Mouse (Mus musculus): ENCODE results near the gene 4930516K23Rik. TPM values are rescaled to one million over a fixed set of nuclear protein-coding genes. Genes with fewer than 3 reads are reported as not detected.

4930516K23Rik gene
- polyA plus RNA-seq, 1 experiment from 2014 or later: not detected

GRCm38 (mm10) chr7:104017203-104017602, 44.0 kb downstream of the 4930516K23Rik start, which contains the start of gene Olfr639:
Olfr639 (minus strand) TSS chr7:104017303.
- TF ChIP-seq EP300 (IDR thresholded peaks at IDR 0.05; ENCODE audit: low read depth): no peak
- TF ChIP-seq CTCF (IDR thresholded peaks at IDR 0.05; ENCODE audit: low read depth): no peak
- H3K27me3 ChIP-seq (ENCODE audit: insufficient read depth, low read length): no peaks in the 10 kb centered on the region
- H3K4me1 ChIP-seq (ENCODE audit: insufficient read depth): no peaks in the 10 kb centered on the region
- H3K9me3 ChIP-seq (ENCODE audit: low read length): no peaks in the 10 kb centered on the region
- no peak for ATAC-seq
- no peak within 1 kb of the TSS for H3K9ac ChIP-seq (replicated peaks)
- H3K4me3 ChIP-seq (ENCODE audit: low read depth, low read length): no peak within 1 kb of the TSS
- no peaks in the 10 kb centered on the region for H3K36me3 ChIP-seq (replicated peaks; ENCODE audit: insufficient read depth, low read length)
- no peak within 1 kb of the TSS for H3K4me2 ChIP-seq (ENCODE audit: low read depth, low read length)
- DNase-seq: no peak
- H3K27ac ChIP-seq (ENCODE audit: low read depth): no peak within 1 kb of the TSS

Other genes starting within 250 kb of the 4930516K23Rik start
- 16,738 and 17,184 TPM in 2 replicates for gene Hbb-bt, start 247.4 kb downstream of the 4930516K23Rik start, polyA plus RNA-seq (2015; fragmentation: Nextera tagmentation; extraction: Ambion mirVana)
- 51,353 and 55,260 TPM in 2 replicates for gene Hbb-bs, start 233.3 kb downstream of the 4930516K23Rik start, polyA plus RNA-seq (2015; fragmentation: Nextera tagmentation; extraction: Ambion mirVana)
- gene Hbb-bh2, start 220.9 kb downstream of the 4930516K23Rik start, polyA plus RNA-seq (2015; fragmentation: Nextera tagmentation; extraction: Ambion mirVana): not detected in 2 replicates
- gene Hbb-bh1, start 218.3 kb downstream of the 4930516K23Rik start, polyA plus RNA-seq (2015; fragmentation: Nextera tagmentation; extraction: Ambion mirVana): 1.8 and 2.5 TPM in 2 replicates
- gene Hbb-y, start 208.2 kb downstream of the 4930516K23Rik start, polyA plus RNA-seq (2015; fragmentation: Nextera tagmentation; extraction: Ambion mirVana): 5.5 and 5.6 TPM in 2 replicates
- not detected in 2 replicates for gene Olfr66, start 175.2 kb downstream of the 4930516K23Rik start, polyA plus RNA-seq (2015; fragmentation: Nextera tagmentation; extraction: Ambion mirVana)
- not detected in 2 replicates for gene Olfr64, start 167.0 kb downstream of the 4930516K23Rik start, polyA plus RNA-seq (2015; fragmentation: Nextera tagmentation; extraction: Ambion mirVana)
- not detected in 2 replicates for gene Olfr65, start 158.0 kb downstream of the 4930516K23Rik start, polyA plus RNA-seq (2015; fragmentation: Nextera tagmentation; extraction: Ambion mirVana)
- not detected in 2 replicates for gene Olfr631, start 132.6 kb downstream of the 4930516K23Rik start, polyA plus RNA-seq (2015; fragmentation: Nextera tagmentation; extraction: Ambion mirVana)
- 0.06 TPM in 1 of 2 replicates, not detected in the other for gene Olfr632, start 127.1 kb downstream of the 4930516K23Rik start, polyA plus RNA-seq (2015; fragmentation: Nextera tagmentation; extraction: Ambion mirVana)
- not detected in 2 replicates for gene Olfr633, start 117.0 kb downstream of the 4930516K23Rik start, polyA plus RNA-seq (2015; fragmentation: Nextera tagmentation; extraction: Ambion mirVana)
- gene Olfr635, start 90.3 kb downstream of the 4930516K23Rik start, polyA plus RNA-seq (2015; fragmentation: Nextera tagmentation; extraction: Ambion mirVana): not detected in 2 replicates
- gene Olfr638, start 62.7 kb downstream of the 4930516K23Rik start, polyA plus RNA-seq (2015; fragmentation: Nextera tagmentation; extraction: Ambion mirVana): not detected in 2 replicates
- gene Olfr639, start 44.1 kb downstream of the 4930516K23Rik start, polyA plus RNA-seq (2015; fragmentation: Nextera tagmentation; extraction: Ambion mirVana): not detected in 2 replicates
- not detected in 2 replicates for gene Olfr640, start 35.9 kb downstream of the 4930516K23Rik start, polyA plus RNA-seq (2015; fragmentation: Nextera tagmentation; extraction: Ambion mirVana)
- gene Olfr641, start 26.0 kb downstream of the 4930516K23Rik start, polyA plus RNA-seq (2015; fragmentation: Nextera tagmentation; extraction: Ambion mirVana): not detected in 2 replicates
- gene Olfr642, start 8.8 kb downstream of the 4930516K23Rik start, polyA plus RNA-seq (2015; fragmentation: Nextera tagmentation; extraction: Ambion mirVana): not detected in 2 replicates
- not detected in 2 replicates for gene Olfr644, start 10.4 kb upstream of the 4930516K23Rik start, polyA plus RNA-seq (2015; fragmentation: Nextera tagmentation; extraction: Ambion mirVana)
- not detected in 2 replicates for gene Olfr645, start 24.0 kb upstream of the 4930516K23Rik start, polyA plus RNA-seq (2015; fragmentation: Nextera tagmentation; extraction: Ambion mirVana)
- not detected in 2 replicates for gene Olfr646, start 43.4 kb upstream of the 4930516K23Rik start, polyA plus RNA-seq (2015; fragmentation: Nextera tagmentation; extraction: Ambion mirVana)
- gene Ubqln5, start 68.4 kb upstream of the 4930516K23Rik start, polyA plus RNA-seq (2015; fragmentation: Nextera tagmentation; extraction: Ambion mirVana): not detected in 2 replicates
- gene Olfr643, start 76.0 kb upstream of the 4930516K23Rik start, polyA plus RNA-seq (2015; fragmentation: Nextera tagmentation; extraction: Ambion mirVana): not detected in 2 replicates
- gene Ubqln3, start 81.8 kb upstream of the 4930516K23Rik start, polyA plus RNA-seq (2015; fragmentation: Nextera tagmentation; extraction: Ambion mirVana): not detected in 2 replicates
- gene Ubqlnl, start 89.1 kb upstream of the 4930516K23Rik start, polyA plus RNA-seq (2015; fragmentation: Nextera tagmentation; extraction: Ambion mirVana): not detected in 2 replicates
- not detected in 2 replicates for gene Olfm5, start 103.4 kb upstream of the 4930516K23Rik start, polyA plus RNA-seq (2015; fragmentation: Nextera tagmentation; extraction: Ambion mirVana)
- not detected in 2 replicates for gene Olfr648, start 121.9 kb upstream of the 4930516K23Rik start, polyA plus RNA-seq (2015; fragmentation: Nextera tagmentation; extraction: Ambion mirVana)
- gene Olfr649, start 134.5 kb upstream of the 4930516K23Rik start, polyA plus RNA-seq (2015; fragmentation: Nextera tagmentation; extraction: Ambion mirVana): not detected in 2 replicates
- gene Trim6, start 157.3 kb upstream of the 4930516K23Rik start, polyA plus RNA-seq (2015; fragmentation: Nextera tagmentation; extraction: Ambion mirVana): 0.25 and 0.27 TPM in 2 replicates
- gene Trim34a, start 183.0 kb upstream of the 4930516K23Rik start, polyA plus RNA-seq (2015; fragmentation: Nextera tagmentation; extraction: Ambion mirVana): 2.6 and 2.8 TPM in 2 replicates
- 0.63 and 0.92 TPM in 2 replicates for gene Trim5, start 226.6 kb upstream of the 4930516K23Rik start, polyA plus RNA-seq (2015; fragmentation: Nextera tagmentation; extraction: Ambion mirVana)